Comparison of ENCODE assay signal across 8 mouse cellular contexts in genomic region chr7:132754389-132754750, GRCm38 (mm10). TPM values are rescaled to one million over a fixed set of nuclear protein-coding genes. Genes with fewer than 3 reads are reported as not detected.
DNase-seq lines count a peak whose midpoint lies in the region; ATAC-seq and TF ChIP-seq lines count a peak whose summit lies in the region.

No protein-coding gene starts in this region.

- ATAC-seq in midbrain, embryonic 13.5 days, result no peak
- no peak for ATAC-seq in midbrain, embryonic 16.5 days
- ATAC-seq in heart, postnatal 0 days (ENCODE audit: insufficient read depth, low read depth), result peak; percentile 55; the same call in 1 of the 2 replicates
- no peak for ATAC-seq in limb, embryonic 14.5 days (ENCODE audit: low FRiP score, low read depth)

- no peak overlapping the region for H3K4me3 ChIP-seq in midbrain, embryonic 13.5 days (replicated peaks)
- no peak overlapping the region for H3K4me3 ChIP-seq in midbrain, embryonic 16.5 days (ENCODE audit: low read depth, low read length)
- H3K4me3 ChIP-seq in heart, postnatal 0 days (ENCODE audit: low read depth, low read length), result no peak overlapping the region
- no peak overlapping the region for H3K4me3 ChIP-seq in limb, embryonic 14.5 days (replicated peaks; ENCODE audit: low read length)

- no peak overlapping the region for H3K4me2 ChIP-seq in midbrain, embryonic 13.5 days (replicated peaks)
- H3K4me2 ChIP-seq in midbrain, embryonic 16.5 days (ENCODE audit: low read length), result no peak overlapping the region
- no peak overlapping the region for H3K4me2 ChIP-seq in heart, postnatal 0 days (ENCODE audit: low read depth, low read length)
- H3K4me2 ChIP-seq in limb, embryonic 14.5 days (replicated peaks; ENCODE audit: low read depth, low read length, severe bottlenecking), result no peak overlapping the region

- 0 out of 2 replicates have a peak overlapping the region, but pooled peaks have one; percentile 8 for H3K27ac ChIP-seq in midbrain, embryonic 13.5 days
- H3K27ac ChIP-seq in midbrain, embryonic 16.5 days (ENCODE audit: low read length), result no peak overlapping the region
- peak overlapping the region; percentile 40 for H3K27ac ChIP-seq in heart, postnatal 0 days (ENCODE audit: low read depth)
- H3K27ac ChIP-seq in limb, embryonic 14.5 days (replicated peaks; ENCODE audit: low read depth, low read length), result peak overlapping the region; percentile 83

- 76% methylated on average over 3 of the region's 3 CpGs for WGBS in midbrain, embryonic 13.5 days
- WGBS in midbrain, embryonic 16.5 days, result 67% methylated on average over 3 of the region's 3 CpGs
- WGBS in heart, postnatal 0 days, result 26% methylated on average over 3 of the region's 3 CpGs
- 46% methylated on average over 3 of the region's 3 CpGs for WGBS in limb, embryonic 14.5 days

- DNase-seq in adrenal gland, postnatal 25 days, result peak; percentile 53
- no peak for DNase-seq in adrenal gland, postnatal 4 days (ENCODE audit: low spot score in 2 of 2)
- DNase-seq in heart, postnatal 0 days (ENCODE audit: low spot score), result no peak
- peak; percentile 26 for DNase-seq in limb, embryonic 14.5 days (ENCODE audit: low spot score)
- DNase-seq in thymus, postnatal 14 days, result no peak
- DNase-seq in thymus, adult 18-20 months, result no peak

- TF ChIP-seq POLR2A in limb, embryonic 14.5 days (IDR thresholded peaks at IDR 0.05; ENCODE audit: borderline replicate concordance, extremely low read depth, insufficient read depth, insufficient read length), result no peak

- no peak overlapping the region for H3K9ac ChIP-seq in midbrain, embryonic 13.5 days (replicated peaks)
- no peak overlapping the region for H3K9ac ChIP-seq in midbrain, embryonic 16.5 days (ENCODE audit: low read depth, low read length)
- no peak overlapping the region; the same call in 1 of the 2 replicates for H3K9ac ChIP-seq in heart, postnatal 0 days (replicated peaks; ENCODE audit: low read depth, low read length)
- H3K9ac ChIP-seq in limb, embryonic 14.5 days (ENCODE audit: low read depth, low read length, severe bottlenecking), result no peak overlapping the region

- TF ChIP-seq EP300 in heart, postnatal 0 days (IDR thresholded peaks at IDR 0.05; ENCODE audit: low read depth), result no peak

- H3K4me1 ChIP-seq in midbrain, embryonic 13.5 days (replicated peaks), result peaks cover 17% of the 10 kb centered on the region
- no peaks in the 10 kb centered on the region; the same call in 1 of the 2 replicates for H3K4me1 ChIP-seq in midbrain, embryonic 16.5 days (ENCODE audit: control insufficient read depth, insufficient read depth, low read length)
- peaks cover 29% of the 10 kb centered on the region for H3K4me1 ChIP-seq in heart, postnatal 0 days (ENCODE audit: control insufficient read depth, insufficient read depth)
- peaks cover 28% of the 10 kb centered on the region for H3K4me1 ChIP-seq in limb, embryonic 14.5 days (ENCODE audit: control insufficient read depth, insufficient read depth, low read length)

- no peak for TF ChIP-seq CTCF in heart, postnatal 0 days (IDR thresholded peaks at IDR 0.05; ENCODE audit: low read depth)

- no peaks in the 10 kb centered on the region for H3K27me3 ChIP-seq in midbrain, embryonic 13.5 days
- H3K27me3 ChIP-seq in midbrain, embryonic 16.5 days (ENCODE audit: control insufficient read depth, insufficient read depth, low read depth, low read length), result no peaks in the 10 kb centered on the region
- H3K27me3 ChIP-seq in heart, postnatal 0 days (ENCODE audit: control insufficient read depth, insufficient read depth, low read length), result no peaks in the 10 kb centered on the region
- H3K27me3 ChIP-seq in limb, embryonic 14.5 days (ENCODE audit: control insufficient read depth, insufficient read depth, low read length), result no peaks in the 10 kb centered on the region

- no peaks in the 10 kb centered on the region for H3K9me3 ChIP-seq in midbrain, embryonic 13.5 days
- H3K9me3 ChIP-seq in midbrain, embryonic 16.5 days (replicated peaks; ENCODE audit: control insufficient read depth, low read length, poor library complexity, severe bottlenecking), result no peaks in the 10 kb centered on the region
- H3K9me3 ChIP-seq in heart, postnatal 0 days (replicated peaks; ENCODE audit: control insufficient read depth, low read length), result no peaks in the 10 kb centered on the region
- H3K9me3 ChIP-seq in limb, embryonic 14.5 days (ENCODE audit: control insufficient read depth, low read length), result no peaks in the 10 kb centered on the region

- H3K36me3 ChIP-seq in midbrain, embryonic 13.5 days, result peaks cover 37% of the 10 kb centered on the region
- no peaks in the 10 kb centered on the region for H3K36me3 ChIP-seq in midbrain, embryonic 16.5 days (ENCODE audit: control insufficient read depth, insufficient read depth, low read length)
- H3K36me3 ChIP-seq in heart, postnatal 0 days (replicated peaks; ENCODE audit: control insufficient read depth, insufficient read depth, low read length), result peaks cover 40% of the 10 kb centered on the region
- H3K36me3 ChIP-seq in limb, embryonic 14.5 days (ENCODE audit: control insufficient read depth, insufficient read depth, low read length), result peaks cover 23% of the 10 kb centered on the region

RNA-seq across cellular contexts. Expression of gene Fam53b, which starts 59.3 kb away (rescaled TPM):
- total RNA-seq in adrenal gland, postnatal 25 days (2021), result 86.3 and 107 TPM in 2 replicates
- 10 to 100 TPM; 69.7 to 74.4 TPM for total RNA-seq in adrenal gland, postnatal 4 days (2021)
- 21.7 and 23.4 TPM in 2 replicates for polyA plus RNA-seq in midbrain, embryonic 13.5 days (2015; fragmentation: Nextera tagmentation; extraction: Ambion mirVana)
- polyA plus RNA-seq in midbrain, embryonic 16.5 days (2015; fragmentation: Nextera tagmentation; extraction: Ambion mirVana), result 13.2 and 13.6 TPM in 2 replicates
- 18.6 and 28.6 TPM in 2 replicates for total RNA-seq in heart, postnatal 0 days (2014; rRNA removed; ENCODE audit: low replicate concordance)
- 11.4 and 13.1 TPM in 2 replicates for polyA plus RNA-seq in heart, postnatal 0 days (2015; fragmentation: Nextera tagmentation; extraction: Ambion mirVana)
- 15.1 and 17.3 TPM in 2 replicates for polyA plus RNA-seq in limb, embryonic 14.5 days (2012; rRNA removed)
- 20.8 and 25.0 TPM in 2 replicates for polyA plus RNA-seq in limb, embryonic 14.5 days (2014; fragmentation: Nextera tagmentation; extraction: Ambion mirVana)

Comparison
In these comparisons a context has a peak if more than half of its experiments do, and no peak if none do; other contexts are left out.
1. DNase-seq: peak in adrenal gland, postnatal 25 days (single experiment) and limb, embryonic 14.5 days (single experiment); none in adrenal gland, postnatal 4 days (0 of 2), heart, postnatal 0 days (single experiment), thymus, postnatal 14 days (single experiment) and thymus, adult 18-20 months (0 of 2).